Mouse (Mus musculus) CH12.LX (cell line): ENCODE data around the gene Camkk2. TPM values are rescaled to one million over a fixed set of nuclear protein-coding genes. Genes with fewer than 3 reads are reported as not detected.

ENCODE experiments used
- DNase-seq: peaks from one replicate; pipeline ENCODE4 v3.0.0-alpha.2; 2013; ENCODE audit errors: extremely low read depth
- H3K27ac ChIP-seq: 2 replicates; pipeline ENCODE4 v1.5.1; 2012; ENCODE audit warnings: low read depth, mild to moderate bottlenecking, control low read depth, moderate library complexity; ENCODE audit not compliant: insufficient read depth
- H3K27me3 ChIP-seq: replicated peaks from 2 replicates; pipeline ENCODE3; 2012; ENCODE audit warnings: inconsistent platforms
- H3K36me3 ChIP-seq, 2 experiments: replicated peaks in 1 of 2; 2 replicates each; pipeline versions ENCODE3 to v1.6.1; 2012; ENCODE audit warnings: inconsistent platforms in 1 of 2, low read length in 1 of 2, mild to moderate bottlenecking in 1 of 2, mixed read lengths in 1 of 2, moderate library complexity in 1 of 2; ENCODE audit not compliant: control insufficient read depth in 1 of 2, insufficient read depth in 1 of 2
- H3K4me1 ChIP-seq, 2 experiments: 2 replicates each; pipeline ENCODE4 v1.6.1; 2012; ENCODE audit warnings: inconsistent platforms in 1 of 2, moderate library complexity in 1 of 2; ENCODE audit not compliant: insufficient read depth in 2 of 2, control insufficient read depth in 1 of 2
- H3K4me2 ChIP-seq: 2 replicates; pipeline ENCODE4 v1.6.1; 2012; ENCODE audit warnings: low read depth, mild to moderate bottlenecking, control low read depth; ENCODE audit not compliant: poor library complexity, insufficient read depth, severe bottlenecking
- H3K4me3 ChIP-seq, 3 experiments: fragments of 150-350 bp in 1 of 3; sonication (generic) in 1 of 3; replicated peaks in 1 of 3; 2 replicates each; pipeline versions ENCODE3 to v1.5.1; 2011 to 2012; ENCODE audit warnings: low read depth in 2 of 3, low read length in 2 of 3, mild to moderate bottlenecking in 2 of 3, moderate library complexity in 2 of 3, control low read depth in 1 of 3, improper control_type of control experiment in 1 of 3, inconsistent platforms in 1 of 3, mixed read lengths in 1 of 3; ENCODE audit not compliant: poor library complexity in 1 of 3
- H3K79me2 ChIP-seq: replicated peaks from 2 replicates; pipeline ENCODE4 v1.6.1; 2012; ENCODE audit warnings: mild to moderate bottlenecking, moderate library complexity; ENCODE audit not compliant: control insufficient read depth, poor library complexity, insufficient read depth, severe bottlenecking; ENCODE audit errors: extremely low read depth
- H3K9ac ChIP-seq: 2 replicates; pipeline ENCODE4 v1.6.1; 2012; ENCODE audit warnings: low read depth, mild to moderate bottlenecking, control low read depth, moderate library complexity; ENCODE audit not compliant: insufficient read depth
- H3K9me3 ChIP-seq: replicated peaks from 2 replicates; pipeline ENCODE3; 2012; ENCODE audit warnings: low read length, inconsistent platforms, mixed read lengths
- BHLHE40 ChIP-seq: IDR thresholded peaks from 2 replicates; pipeline ENCODE4 v1.6.1; 2011; ENCODE audit warnings: mild to moderate bottlenecking, low read depth, low read length, improper control_type of control experiment
- CHD1 ChIP-seq: IDR thresholded peaks from 2 replicates; pipeline ENCODE4 v1.6.1; 2012; ENCODE audit warnings: low read depth, low read length, improper control_type of control experiment, inconsistent platforms
- CHD2 ChIP-seq: IDR thresholded peaks from 2 replicates; pipeline ENCODE4 v1.6.1; 2011; ENCODE audit warnings: low read length, improper control_type of control experiment
- CTCF ChIP-seq, 2 experiments: IDR thresholded peaks in 1 of 2; conservative IDR thresholded peaks in 1 of 2; 2 replicates each; pipeline ENCODE4 v1.5.1; 2011 to 2012; ENCODE audit warnings: low read depth in 2 of 2, low read length in 2 of 2, improper control_type of control experiment in 1 of 2, inconsistent platforms in 1 of 2, mild to moderate bottlenecking in 1 of 2, moderate library complexity in 1 of 2
- E2F4 ChIP-seq: IDR thresholded peaks from 2 replicates; pipeline ENCODE4 v1.6.1; 2011; ENCODE audit warnings: low read depth, low read length, improper control_type of control experiment; ENCODE audit not compliant: insufficient replicate concordance
- ELF1 ChIP-seq: IDR thresholded peaks from 2 replicates; pipeline ENCODE4 v1.6.1; 2014; ENCODE audit warnings: low read depth, mild to moderate bottlenecking, inconsistent platforms, low read length, improper control_type of control experiment
- EP300 ChIP-seq: IDR thresholded peaks from 2 replicates; pipeline ENCODE4 v1.6.1; 2011; ENCODE audit warnings: low read length, improper control_type of control experiment
- ETS1 ChIP-seq: conservative IDR thresholded peaks from 2 replicates; pipeline ENCODE4 v1.6.1; 2012; ENCODE audit warnings: low read depth, mild to moderate bottlenecking, inconsistent platforms, low read length, improper control_type of control experiment, moderate library complexity
- GABPA ChIP-seq: IDR thresholded peaks from 2 replicates; pipeline ENCODE4 v1.6.1; 2012; ENCODE audit warnings: low read depth, low read length, improper control_type of control experiment, inconsistent platforms; ENCODE audit not compliant: insufficient replicate concordance
- HCFC1 ChIP-seq: IDR thresholded peaks from 2 replicates; pipeline ENCODE4 v1.6.1; 2012; ENCODE audit warnings: low read depth, mild to moderate bottlenecking, inconsistent platforms, low read length, improper control_type of control experiment
- IRF4 ChIP-seq: IDR thresholded peaks from 2 replicates; pipeline ENCODE4 v1.6.1; 2014; ENCODE audit warnings: low read depth, mild to moderate bottlenecking, inconsistent platforms, low read length, improper control_type of control experiment
- JUN ChIP-seq: IDR thresholded peaks from 2 replicates; pipeline ENCODE4 v1.6.1; 2011; ENCODE audit warnings: low read depth, mild to moderate bottlenecking, low read length, improper control_type of control experiment, moderate library complexity; ENCODE audit not compliant: insufficient read depth
- JUND ChIP-seq: conservative IDR thresholded peaks from 2 replicates; pipeline ENCODE4 v1.6.1; 2011; ENCODE audit warnings: low read depth, low read length, improper control_type of control experiment
- KAT2A ChIP-seq: IDR thresholded peaks from 2 replicates; pipeline ENCODE4 v1.6.1; 2012; ENCODE audit warnings: low read length, improper control_type of control experiment, inconsistent platforms; ENCODE audit not compliant: insufficient replicate concordance
- MAFK ChIP-seq: IDR thresholded peaks from 2 replicates; pipeline ENCODE4 v1.6.1; 2011; ENCODE audit warnings: low read length, improper control_type of control experiment; ENCODE audit not compliant: insufficient replicate concordance
- MAX ChIP-seq: IDR thresholded peaks from 2 replicates; pipeline ENCODE4 v1.6.1; 2011; ENCODE audit warnings: low read length, improper control_type of control experiment
- MAZ ChIP-seq: IDR thresholded peaks from 2 replicates; pipeline ENCODE4 v1.6.1; 2012; ENCODE audit warnings: low read depth, mild to moderate bottlenecking, inconsistent platforms, low read length, improper control_type of control experiment, moderate library complexity
- MXI1 ChIP-seq: IDR thresholded peaks from 2 replicates; pipeline ENCODE4 v1.6.1; 2011; ENCODE audit warnings: mild to moderate bottlenecking, low read depth, low read length, improper control_type of control experiment
- MYC ChIP-seq: IDR thresholded peaks from 2 replicates; pipeline ENCODE4 v1.6.1; 2011; ENCODE audit warnings: low read depth, mild to moderate bottlenecking, improper control_type of control experiment, low read length
- NELFE ChIP-seq: IDR thresholded peaks from 2 replicates; pipeline ENCODE4 v1.6.1; 2011; ENCODE audit warnings: low read depth, low read length, improper control_type of control experiment
- NRF1 ChIP-seq: IDR thresholded peaks from 2 replicates; pipeline ENCODE4 v1.6.1; 2014; ENCODE audit warnings: low read depth, mild to moderate bottlenecking, inconsistent platforms, low read length, improper control_type of control experiment, moderate library complexity
- PAX5 ChIP-seq: IDR thresholded peaks from 2 replicates; pipeline ENCODE4 v1.6.1; 2012; ENCODE audit warnings: low read length, inconsistent platforms, mixed read lengths
- POLR2A ChIP-seq: IDR thresholded peaks from 2 replicates; pipeline ENCODE4 v1.6.1; 2011; ENCODE audit warnings: low read depth, mild to moderate bottlenecking, improper control_type of control experiment, low read length
- POLR2AphosphoS2 ChIP-seq: IDR thresholded peaks from 2 replicates; pipeline ENCODE4 v1.6.1; 2011; ENCODE audit warnings: low read depth, low read length, improper control_type of control experiment
- RAD21 ChIP-seq: IDR thresholded peaks from 2 replicates; pipeline ENCODE4 v1.6.1; 2011; ENCODE audit warnings: low read depth, mild to moderate bottlenecking, low read length, improper control_type of control experiment, moderate library complexity
- RCOR1 ChIP-seq: conservative IDR thresholded peaks from 2 replicates; pipeline ENCODE4 v1.6.1; 2012; ENCODE audit warnings: low read depth, mild to moderate bottlenecking, inconsistent platforms, low read length, improper control_type of control experiment
- SIN3A ChIP-seq: IDR thresholded peaks from 2 replicates; pipeline ENCODE4 v1.6.1; 2012; ENCODE audit warnings: low read length, improper control_type of control experiment, inconsistent platforms
- SMC3 ChIP-seq: IDR thresholded peaks from 2 replicates; pipeline ENCODE4 v1.6.1; 2011; ENCODE audit warnings: low read depth, low read length, improper control_type of control experiment
- TBP ChIP-seq: conservative IDR thresholded peaks from 2 replicates; pipeline ENCODE4 v1.6.1; 2011; ENCODE audit warnings: low read depth, low read length, improper control_type of control experiment
- TCF12 ChIP-seq: IDR thresholded peaks from 2 replicates; pipeline ENCODE4 v1.6.1; 2014; ENCODE audit warnings: low read depth, mild to moderate bottlenecking, inconsistent platforms, low read length, improper control_type of control experiment
- UBTF ChIP-seq: IDR thresholded peaks from 2 replicates; pipeline ENCODE4 v1.6.1; 2012; ENCODE audit warnings: low read depth, mild to moderate bottlenecking, inconsistent platforms, low read length, improper control_type of control experiment, moderate library complexity
- USF1 ChIP-seq: IDR thresholded peaks from 2 replicates; pipeline ENCODE4 v1.6.1; 2014; ENCODE audit warnings: low read depth, mild to moderate bottlenecking, inconsistent platforms, low read length, improper control_type of control experiment
- USF2 ChIP-seq: conservative IDR thresholded peaks from 2 replicates; pipeline ENCODE4 v1.6.1; 2011; ENCODE audit warnings: low read depth, low read length, improper control_type of control experiment
- ZC3H11A ChIP-seq: IDR thresholded peaks from 2 replicates; pipeline ENCODE4 v1.6.1; 2012; ENCODE audit warnings: low read depth, mild to moderate bottlenecking, inconsistent platforms, low read length, improper control_type of control experiment
- ZKSCAN1 ChIP-seq: IDR thresholded peaks from 2 replicates; pipeline ENCODE4 v1.6.1; 2012; ENCODE audit warnings: low read depth, inconsistent platforms, low read length, improper control_type of control experiment, borderline replicate concordance
- ZMIZ1 ChIP-seq: IDR thresholded peaks from 2 replicates; pipeline ENCODE4 v1.6.1; 2012; ENCODE audit warnings: low read depth, mild to moderate bottlenecking, inconsistent platforms, low read length, improper control_type of control experiment
- ZNF384 ChIP-seq: IDR thresholded peaks from 2 replicates; pipeline ENCODE4 v1.6.1; 2012; ENCODE audit warnings: low read depth, low read length, improper control_type of control experiment, inconsistent platforms
- dilution Hi-C: fragments of 300-500 bp; cut with MboI; formaldehyde crosslinking; loops from 2 replicates; pipeline ENCODE4 v1.14.3; 2020; ENCODE audit warnings: low sequenced_read_pairs; ENCODE audit not compliant: extremely low pct_unique_long_range_greater_than_20kb, extremely low pct_ligation_motif_present
- in situ Hi-C: fragments of 300-500 bp; cut with MboI; formaldehyde crosslinking; loops from 3 replicates; pipeline ENCODE4 v1.14.3; 2019; ENCODE audit warnings: low sequenced_read_pairs, low pct_ligation_motif_present, low pct_unique_long_range_greater_than_20kb, mixed read lengths
- polyA plus RNA-seq: library from polyadenylated mRNA; unstranded; fragments of >175 nt; gene quantifications from 2 replicates; pipeline ENCODE4 v1.2.1, GENCODE M21; 2012; ENCODE audit warnings: low read depth; ENCODE audit not compliant: insufficient read length
- total RNA-seq, 2 experiments: library from RNA; depleted of rRNA; stranded (reverse); fragments of 300-350 nt in 1 of 2; fragments of >200 nt in 1 of 2; gene quantifications; 2 replicates each; pipeline ENCODE4 v1.2.3; 2012 to 2014

Camkk2 gene
- total and polyA plus RNA-seq, 3 experiments = 8.6 to 12.7 (median 12.3) TPM

DNA sequence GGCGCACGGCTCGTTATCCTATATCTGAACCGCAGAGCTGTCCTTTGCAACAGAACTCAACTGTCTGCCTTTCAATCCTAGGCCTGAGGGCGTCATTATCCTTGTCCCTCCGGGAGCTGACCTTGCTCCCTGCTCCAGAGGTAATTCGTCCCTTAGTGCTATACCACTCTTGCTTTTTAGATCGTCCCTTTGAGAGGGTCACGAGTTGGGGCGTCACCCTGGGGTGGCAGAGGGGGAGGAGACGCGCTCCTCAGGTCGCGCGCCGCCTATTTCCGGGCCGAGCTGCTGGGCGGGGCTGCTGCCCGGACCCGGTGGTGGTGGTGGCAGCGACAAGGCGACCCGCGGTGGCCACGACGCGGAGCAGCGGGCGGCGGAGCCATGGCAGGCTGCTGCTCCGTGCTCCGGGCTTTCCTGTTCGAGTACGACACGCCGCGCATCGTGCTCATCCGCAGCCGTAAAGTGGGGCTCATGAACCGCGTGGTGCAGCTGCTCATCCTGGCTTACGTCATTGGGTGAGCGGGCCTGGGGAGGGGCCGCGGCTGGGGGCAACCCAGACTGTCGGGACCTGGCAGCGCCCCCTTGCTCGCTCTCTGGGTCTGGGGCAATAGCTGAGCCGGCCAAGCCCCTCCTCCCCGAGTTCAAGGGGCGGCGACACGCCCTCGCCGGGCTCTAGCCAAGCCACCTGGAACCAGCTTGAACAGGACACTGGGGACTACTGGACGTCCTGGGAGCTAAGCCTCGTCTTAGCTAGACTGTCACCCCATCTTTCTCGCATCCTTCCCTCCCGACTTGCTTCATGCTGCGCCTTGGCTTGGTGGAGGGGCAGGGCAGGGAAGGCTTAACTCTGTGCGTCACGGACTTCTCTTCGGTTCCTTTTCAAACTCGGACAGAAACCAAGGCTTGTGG lies 71.7 kb downstream of the Camkk2 start, which contains the start of gene P2rx4:
Gene P2rx4, plus strand, starts transcription at position 269 of the 906 bp plus-strand sequence.
- H3K4me2 ChIP-seq = peak within 1 kb of the TSS; percentile 73
- DNase-seq = peak; percentile 83
- in situ Hi-C loops = no loop called here
- TF ChIP-seq ZMIZ1 (peak; percentile 75; the same call in 1 of the 2 replicates), MYC (peak; percentile 71), CHD1 (no peak), SMC3 (peak; percentile 7; the same call in 1 of the 2 replicates), USF1 (peak; percentile 51), CHD2 (peak; percentile 35; the same call in 1 of the 2 replicates), UBTF (no peak), BHLHE40 (peak; percentile 86), SIN3A (peak; percentile 39), JUN (no peak), MAZ (peak; percentile 45), KAT2A (0 out of 2 replicates have a peak, but pooled peaks have one; percentile 41), ZNF384 (no peak), USF2 (no peak), GABPA (no peak), TCF12 (peak; percentile 54), CTCF (conservative IDR thresholded peaks at IDR 0.05 in 1 of 2, IDR thresholded peaks at IDR 0.05 in 1 of 2; ENCODE audit: low read depth in 2 of 2, low read length in 2 of 2) (peak in 1 of 2 experiments; percentile 18; a peak in 2 of 4 replicates), IRF4 (peak; percentile 37; the same call in 1 of the 2 replicates), HCFC1 (peak; percentile 64), JUND (0 out of 2 replicates have a peak, but pooled peaks have one; percentile 13), MAFK (no peak), MXI1 (peak; percentile 82), TBP (no peak), RCOR1 (no peak; the same call in 1 of the 2 replicates), NELFE (peak; percentile 72; the same call in 1 of the 2 replicates), POLR2AphosphoS2 (peak; percentile 64; the same call in 1 of the 2 replicates), E2F4 (no peak), MAX (peak; percentile 57; the same call in 1 of the 2 replicates), POLR2A (peak; percentile 91), ETS1 (no peak; the same call in 1 of the 2 replicates), NRF1 (peak; percentile 26; the same call in 1 of the 2 replicates), ZC3H11A (no peak), EP300 (no peak), PAX5 (no peak), ELF1 (peak; percentile 84), ZKSCAN1 (no peak), RAD21 (no peak; the same call in 1 of the 2 replicates)

More for the DNA sequence above, 71.7 kb downstream of the Camkk2 start, which contains the start of gene P2rx4:
- Histone ChIP-seq H3K4me1 (peaks cover 0 to 20% of the 10 kb centered on the region in 2 experiments; a peak in 2 of 4 replicates), H3K9me3 (peaks cover 8% of the 10 kb centered on the region), H3K79me2 (no peaks in the 10 kb centered on the region), H3K27ac (peak within 1 kb of the TSS; percentile 78), H3K36me3 (peaks cover 0 to 14% of the 10 kb centered on the region in 2 experiments), H3K4me3 (peak within 1 kb of the TSS; percentile 65 to 89 (median 72)), H3K27me3 (peaks cover 8% of the 10 kb centered on the region), H3K9ac (peak within 1 kb of the TSS; percentile 68)
- dilution Hi-C loops = no loop called here
